Mouse (Mus musculus): ENCODE measurements around the gene Gm42372. TPM values are rescaled to one million over a fixed set of nuclear protein-coding genes. Genes with fewer than 3 reads are reported as not detected.

Gm42372 gene
- polyA plus RNA-seq, 1 experiment = 0.06 TPM

GRCm38 (mm10) chr7:16956410-16957265 lies 26.2 kb upstream of the Gm42372 start:
- Histone ChIP-seq H3K27me3 (replicated peaks) (peaks cover 24% of the 10 kb centered on the region), H3K4me3 (replicated peaks) (no peak overlapping the region), H3K36me3 (replicated peaks; ENCODE audit: low read length) (no peaks in the 10 kb centered on the region), H3K9me3 (no peaks in the 10 kb centered on the region), H3K4me1 (peaks cover 42% of the 10 kb centered on the region)
- TF ChIP-seq GATA1 (IDR thresholded peaks at IDR 0.05; ENCODE audit: borderline replicate concordance, low read length) (no peak), FLI1 (IDR thresholded peaks at IDR 0.05; ENCODE audit: low read length) (no peak)

- Histone ChIP-seq H3K9me3 (no peaks in the 10 kb centered on the region), H3K27me3 (replicated peaks) (peaks cover 37% of the 10 kb centered on the region), H3K4me1 (peaks cover 28% of the 10 kb centered on the region), H3K36me3 (replicated peaks; ENCODE audit: low read length) (no peaks in the 10 kb centered on the region), H3K4me3 (replicated peaks) (no peak within 1 kb of the TSS)
- TF ChIP-seq GATA1 (IDR thresholded peaks at IDR 0.05; ENCODE audit: borderline replicate concordance, low read length) (no peak), FLI1 (IDR thresholded peaks at IDR 0.05; ENCODE audit: low read length) (no peak)
Measured at GRCm38 (mm10) chr7:16959539-16960187, 23.2 kb upstream of the Gm42372 start, which contains the start of gene Pnmal1. TSS of gene Pnmal1 (plus strand) at chr7:16959679.

GRCm38 (mm10) chr7:16961678-16962077 lies 21.2 kb upstream of the Gm42372 start:
- TF ChIP-seq GATA1 (IDR thresholded peaks at IDR 0.05; ENCODE audit: borderline replicate concordance, low read length) (no peak), FLI1 (IDR thresholded peaks at IDR 0.05; ENCODE audit: low read length) (no peak)
- no peak overlapping the region for H3K4me3 ChIP-seq (replicated peaks)
- peaks cover 33% of the 10 kb centered on the region for H3K27me3 ChIP-seq (replicated peaks)
- H3K9me3 ChIP-seq = no peaks in the 10 kb centered on the region
- peaks cover 10% of the 10 kb centered on the region for H3K4me1 ChIP-seq
- H3K36me3 ChIP-seq (replicated peaks; ENCODE audit: low read length) = no peaks in the 10 kb centered on the region

DNA sequence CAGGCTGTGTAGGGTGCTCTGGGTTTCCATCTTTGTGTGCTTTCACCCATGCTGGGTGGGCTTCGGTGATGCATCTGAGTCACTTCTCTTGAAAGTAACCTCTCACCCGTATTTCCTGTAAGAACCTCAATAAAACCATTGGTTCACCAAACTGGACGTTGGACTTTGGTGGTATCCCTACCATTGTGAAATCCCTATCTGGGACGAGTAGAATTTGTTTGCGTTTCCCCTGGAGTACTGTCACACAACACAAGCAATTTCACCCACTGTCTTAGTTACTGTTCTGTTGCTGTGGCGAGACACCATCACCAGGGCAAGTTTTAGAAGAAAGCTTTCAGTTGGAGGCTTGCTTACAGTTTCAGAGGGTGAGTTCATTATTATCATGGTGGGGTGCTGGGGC lies 14.5 kb upstream of the Gm42372 start:
- Histone ChIP-seq H3K36me3 (replicated peaks; ENCODE audit: low read length) (no peaks in the 10 kb centered on the region), H3K9me3 (peaks cover 11% of the 10 kb centered on the region), H3K4me1 (no peaks in the 10 kb centered on the region; the same call in 1 of the 2 replicates), H3K27me3 (replicated peaks) (peaks cover 2% of the 10 kb centered on the region), H3K4me3 (replicated peaks) (no peak overlapping the region)
- TF ChIP-seq FLI1 (IDR thresholded peaks at IDR 0.05; ENCODE audit: low read length) (no peak), GATA1 (IDR thresholded peaks at IDR 0.05; ENCODE audit: borderline replicate concordance, low read length) (no peak)

GRCm38 (mm10) chr7:16971160-16971559 lies 11.7 kb upstream of the Gm42372 start:
- no peaks in the 10 kb centered on the region for H3K27me3 ChIP-seq (replicated peaks)
- H3K4me3 ChIP-seq (replicated peaks) = no peak overlapping the region
- H3K36me3 ChIP-seq (replicated peaks; ENCODE audit: low read length) = no peaks in the 10 kb centered on the region
- H3K4me1 ChIP-seq = peaks cover 3% of the 10 kb centered on the region; the same call in 1 of the 2 replicates
- H3K9me3 ChIP-seq = peaks cover 11% of the 10 kb centered on the region
- TF ChIP-seq GATA1 (IDR thresholded peaks at IDR 0.05; ENCODE audit: borderline replicate concordance, low read length) = no peak
- no peak for TF ChIP-seq FLI1 (IDR thresholded peaks at IDR 0.05; ENCODE audit: low read length)

DNA sequence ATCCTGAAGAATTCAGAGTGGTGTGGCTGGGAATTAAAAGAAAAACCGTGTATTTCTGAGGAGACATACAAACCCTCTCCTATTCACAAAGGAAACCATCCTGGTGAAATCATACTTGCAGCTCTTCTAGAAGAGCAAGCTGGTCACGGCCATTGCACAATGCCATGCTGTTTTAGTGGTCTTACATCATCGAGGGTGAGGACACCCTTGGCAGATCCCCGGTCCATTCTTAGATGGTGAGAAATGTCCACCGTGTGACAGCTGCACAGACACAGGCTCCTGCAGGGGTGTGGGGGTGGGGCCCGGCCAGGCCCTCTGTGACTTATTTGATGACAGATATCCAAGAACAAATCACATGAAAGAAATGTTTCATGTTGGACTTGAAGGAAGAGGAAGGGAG lies 8.9 kb upstream of the Gm42372 start:
- Histone ChIP-seq H3K27me3 (replicated peaks) (no peaks in the 10 kb centered on the region), H3K4me1 (peaks cover 3% of the 10 kb centered on the region; the same call in 1 of the 2 replicates), H3K9me3 (0 out of 2 replicates have a peak, but pooled peaks cover 4% of the 10 kb centered on the region), H3K36me3 (replicated peaks; ENCODE audit: low read length) (no peaks in the 10 kb centered on the region), H3K4me3 (replicated peaks) (no peak overlapping the region)
- TF ChIP-seq GATA1 (IDR thresholded peaks at IDR 0.05; ENCODE audit: borderline replicate concordance, low read length) (no peak), FLI1 (IDR thresholded peaks at IDR 0.05; ENCODE audit: low read length) (no peak)

- peaks cover 21% of the 10 kb centered on the region for H3K4me1 ChIP-seq
- no peaks in the 10 kb centered on the region for H3K36me3 ChIP-seq (replicated peaks; ENCODE audit: low read length)
- no peaks in the 10 kb centered on the region for H3K9me3 ChIP-seq
- no peak overlapping the region for H3K4me3 ChIP-seq (replicated peaks)
- no peaks in the 10 kb centered on the region for H3K27me3 ChIP-seq (replicated peaks)
- TF ChIP-seq FLI1 (IDR thresholded peaks at IDR 0.05; ENCODE audit: low read length) (no peak), GATA1 (IDR thresholded peaks at IDR 0.05; ENCODE audit: borderline replicate concordance, low read length) (no peak)
Measured at GRCm38 (mm10) chr7:16976298-16976697, 6.6 kb upstream of the Gm42372 start.

GRCm38 (mm10) chr7:16978173-16978572 lies 4.7 kb upstream of the Gm42372 start:
- Histone ChIP-seq H3K4me1 (peaks cover 36% of the 10 kb centered on the region), H3K36me3 (replicated peaks; ENCODE audit: low read length) (no peaks in the 10 kb centered on the region), H3K9me3 (no peaks in the 10 kb centered on the region), H3K4me3 (replicated peaks) (no peak overlapping the region), H3K27me3 (replicated peaks) (no peaks in the 10 kb centered on the region)
- TF ChIP-seq FLI1 (IDR thresholded peaks at IDR 0.05; ENCODE audit: low read length) = no peak
- TF ChIP-seq GATA1 (IDR thresholded peaks at IDR 0.05; ENCODE audit: borderline replicate concordance, low read length) = no peak

DNA sequence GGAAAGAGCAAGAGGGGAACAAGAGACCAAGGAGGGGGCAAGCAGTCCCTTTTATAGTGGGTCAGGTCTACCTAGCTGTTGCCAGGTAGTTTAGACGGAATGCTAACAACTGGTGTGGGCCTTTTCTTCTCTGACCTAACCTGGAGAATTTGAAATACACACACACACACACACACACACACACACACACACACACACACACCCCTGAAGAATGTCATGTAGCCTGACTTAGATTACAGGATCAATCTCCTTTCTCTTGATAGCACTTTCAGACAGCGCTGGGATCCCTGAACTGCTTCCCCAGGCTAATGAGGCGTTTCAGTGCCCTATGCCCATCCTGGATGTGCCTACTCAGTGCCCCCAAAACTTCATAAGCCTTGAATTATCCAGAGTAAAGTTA lies 4.3 kb upstream of the Gm42372 start:
- H3K36me3 ChIP-seq (replicated peaks; ENCODE audit: low read length) = no peaks in the 10 kb centered on the region
- no peaks in the 10 kb centered on the region for H3K9me3 ChIP-seq
- no peaks in the 10 kb centered on the region for H3K27me3 ChIP-seq (replicated peaks)
- no peak overlapping the region for H3K4me3 ChIP-seq (replicated peaks)
- peaks cover 40% of the 10 kb centered on the region for H3K4me1 ChIP-seq
- TF ChIP-seq GATA1 (IDR thresholded peaks at IDR 0.05; ENCODE audit: borderline replicate concordance, low read length) = no peak
- no peak for TF ChIP-seq FLI1 (IDR thresholded peaks at IDR 0.05; ENCODE audit: low read length)

DNA sequence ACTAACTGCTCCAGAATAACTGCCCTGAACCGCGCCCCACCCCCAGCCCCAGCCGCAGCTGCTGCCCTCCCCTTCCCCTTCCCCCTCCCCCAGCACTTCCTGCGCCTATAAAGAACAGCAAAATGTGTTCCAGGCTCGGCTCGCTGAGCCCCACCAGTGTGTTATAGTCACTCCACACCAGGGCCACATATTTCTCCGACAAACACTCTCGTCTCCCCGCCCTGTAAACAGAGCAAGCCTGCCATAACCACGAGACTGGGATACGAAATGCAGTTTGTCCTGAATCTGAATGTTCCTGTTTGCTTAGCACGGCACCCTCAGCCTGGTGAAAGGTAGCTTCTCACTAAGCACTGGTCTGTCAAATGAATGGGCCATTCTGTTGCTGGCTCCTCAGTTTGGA lies 2.5 kb upstream of the Gm42372 start:
- peak overlapping the region; percentile 89 for H3K4me3 ChIP-seq (replicated peaks)
- peaks cover 45% of the 10 kb centered on the region for H3K4me1 ChIP-seq
- no peaks in the 10 kb centered on the region for H3K27me3 ChIP-seq (replicated peaks)
- TF ChIP-seq GATA1 (IDR thresholded peaks at IDR 0.05; ENCODE audit: borderline replicate concordance, low read length) = no peak
- no peak for TF ChIP-seq FLI1 (IDR thresholded peaks at IDR 0.05; ENCODE audit: low read length)
- no peaks in the 10 kb centered on the region for H3K9me3 ChIP-seq
- no peaks in the 10 kb centered on the region for H3K36me3 ChIP-seq (replicated peaks; ENCODE audit: low read length)

Data from megakaryocyte, embryonic 14.5 days (primary cell).